Mouse (Mus musculus) intestine, embryonic 16.5 days (tissue): ENCODE measurements around the gene Pml. TPM values are rescaled to one million over a fixed set of nuclear protein-coding genes. Genes with fewer than 3 reads are reported as not detected.
A peak's percentile ranks its signal among the peaks of the same experiment; 100 is the strongest.
"Not testable (repeated sequence)": the region's sequence is repeated elsewhere in the genome, so short reads cannot be mapped to it uniquely, and the experiment has no call there.

Experiments used
- ATAC-seq: fragments of 200-750 bp; cut with Nextera tagmentation; 2 replicates; pipeline ENCODE4 v1.8.0; 2017; ENCODE audit warnings: moderate TSS enrichment, moderate library complexity
- H3K27ac ChIP-seq: fragments of 300-500 bp; sonication (generic); 2 replicates; pipeline ENCODE4 v1.5.1; 2014; ENCODE audit warnings: mild to moderate bottlenecking, low read length
- H3K27me3 ChIP-seq: fragments of 300-500 bp; sonication (generic); replicated peaks from 2 replicates; pipeline ENCODE4 v1.6.1; 2014; ENCODE audit warnings: low read length, control low read depth, mixed read lengths; ENCODE audit not compliant: control insufficient read depth, insufficient read depth
- H3K36me3 ChIP-seq: fragments of 300-500 bp; sonication (generic); 2 replicates; pipeline ENCODE4 v1.6.1; 2014; ENCODE audit warnings: low read length, control low read depth; ENCODE audit not compliant: control insufficient read depth, insufficient read depth
- H3K4me1 ChIP-seq: fragments of 300-500 bp; sonication (generic); 2 replicates; pipeline ENCODE4 v1.6.1; 2014; ENCODE audit warnings: low read length, control low read depth, mixed read lengths; ENCODE audit not compliant: control insufficient read depth, insufficient read depth
- H3K4me2 ChIP-seq: fragments of 300-500 bp; sonication (generic); 2 replicates; pipeline ENCODE4 v1.6.1; 2014; ENCODE audit warnings: low read depth, low read length, control low read depth
- H3K4me3 ChIP-seq: fragments of 300-500 bp; sonication (generic); 2 replicates; pipeline ENCODE4 v1.5.1; 2014; ENCODE audit warnings: mild to moderate bottlenecking, low read length
- H3K9ac ChIP-seq: fragments of 300-500 bp; sonication (generic); 2 replicates; pipeline ENCODE4 v1.6.1; 2014; ENCODE audit warnings: low read depth, low read length
- H3K9me3 ChIP-seq: fragments of 300-500 bp; sonication (generic); 2 replicates; pipeline ENCODE4 v1.6.1; 2016; ENCODE audit warnings: low read length, control low read depth; ENCODE audit not compliant: control insufficient read depth
- WGBS: fragments of 180-500 bp; shearing (Covaris S2); extraction: QIAGEN DNeasy Blood & Tissue Kit; methylation state at CpG from one replicate; pipeline ENCODE4 v1.1.7; 2014; 5-methylcytosine and 5-hydroxymethylcytosine counted together
- polyA plus RNA-seq: library from polyadenylated mRNA; unstranded; fragments of >200 nt; fragmentation: Nextera tagmentation; extraction: Ambion mirVana; gene quantifications from 2 replicates; pipeline ENCODE4 v1.2.1, GENCODE M21; 2015

Gene Pml
- polyA plus RNA-seq, 1 experiment from 2014 or later: 13.7 TPM

- Histone ChIP-seq H3K4me3 (no peak overlapping the region), H3K27me3 (no peaks in the 10 kb centered on the region), H3K36me3 (no peaks in the 10 kb centered on the region), H3K4me1 (peaks cover 14% of the 10 kb centered on the region), H3K9me3 (no peaks in the 10 kb centered on the region), H3K4me2 (no peak overlapping the region), H3K27ac (no peak overlapping the region), H3K9ac (no peak overlapping the region)
- no peak for ATAC-seq
- 89% methylated on average over 7 of the region's 7 CpGs for WGBS
These were observed 24.6 kb upstream of the Pml start for GRCm38 (mm10) chr9:58274101-58274604.

DNA sequence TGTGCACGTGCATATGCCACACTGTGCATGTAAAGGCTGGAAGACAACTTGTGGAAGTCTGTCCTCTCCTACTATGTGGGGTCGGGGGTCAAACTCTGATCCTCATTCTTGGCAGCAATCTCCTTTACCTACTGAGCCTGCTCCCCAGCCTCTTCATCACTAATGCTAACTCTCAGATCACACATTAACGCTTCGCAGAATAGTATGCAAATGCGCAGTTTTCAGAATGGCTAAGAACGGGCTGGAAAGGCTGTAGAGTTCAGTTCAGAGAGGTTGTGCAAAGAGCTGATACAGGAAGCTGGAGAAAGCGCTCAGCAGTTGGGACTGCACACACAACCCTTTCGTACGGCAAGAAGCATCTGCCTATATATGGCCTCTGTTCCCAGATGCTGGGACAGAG is 23.3 kb upstream of the Pml start:
- H3K4me3 ChIP-seq: no peak overlapping the region
- H3K9me3 ChIP-seq: no peaks in the 10 kb centered on the region
- WGBS: 69% methylated on average over 9 of the region's 9 CpGs
- no peak overlapping the region for H3K4me2 ChIP-seq
- H3K27ac ChIP-seq: no peak overlapping the region
- ATAC-seq: no peak
- H3K27me3 ChIP-seq: no peaks in the 10 kb centered on the region
- no peak overlapping the region for H3K9ac ChIP-seq
- H3K36me3 ChIP-seq: no peaks in the 10 kb centered on the region
- peaks cover 14% of the 10 kb centered on the region for H3K4me1 ChIP-seq

DNA sequence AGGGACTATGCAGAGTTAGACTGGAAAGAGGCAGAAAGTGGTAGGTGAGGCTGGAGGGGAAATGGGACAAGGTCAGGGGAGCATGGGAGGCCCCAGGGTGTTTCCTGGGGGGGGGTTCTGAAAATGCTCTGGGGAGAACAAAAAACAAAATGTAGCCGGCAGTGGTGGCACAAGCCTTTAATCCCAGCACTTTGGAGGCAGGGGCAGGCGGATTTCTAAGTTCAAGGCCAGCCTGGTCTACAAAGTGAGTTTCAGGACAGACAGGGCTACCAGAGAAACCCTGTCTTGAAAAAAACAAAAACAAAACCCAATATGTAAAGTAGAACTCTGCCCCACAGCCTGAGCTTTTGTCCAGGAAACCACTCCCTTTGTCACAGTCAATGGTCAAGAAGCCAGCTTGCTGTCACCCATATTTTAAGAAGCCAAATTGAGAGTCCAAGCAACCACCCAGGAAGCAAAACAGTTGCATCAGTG is 22.5 kb upstream of the Pml start:
- H3K4me1 ChIP-seq: peaks cover 14% of the 10 kb centered on the region
- H3K27me3 ChIP-seq: no peaks in the 10 kb centered on the region
- no peaks in the 10 kb centered on the region for H3K36me3 ChIP-seq
- no peak overlapping the region for H3K27ac ChIP-seq
- no peak overlapping the region for H3K4me3 ChIP-seq
- H3K4me2 ChIP-seq: no peak overlapping the region
- no peak for ATAC-seq
- H3K9me3 ChIP-seq: no peaks in the 10 kb centered on the region
- H3K9ac ChIP-seq: no peak overlapping the region
- 85% methylated on average over 2 of the region's 2 CpGs for WGBS

DNA sequence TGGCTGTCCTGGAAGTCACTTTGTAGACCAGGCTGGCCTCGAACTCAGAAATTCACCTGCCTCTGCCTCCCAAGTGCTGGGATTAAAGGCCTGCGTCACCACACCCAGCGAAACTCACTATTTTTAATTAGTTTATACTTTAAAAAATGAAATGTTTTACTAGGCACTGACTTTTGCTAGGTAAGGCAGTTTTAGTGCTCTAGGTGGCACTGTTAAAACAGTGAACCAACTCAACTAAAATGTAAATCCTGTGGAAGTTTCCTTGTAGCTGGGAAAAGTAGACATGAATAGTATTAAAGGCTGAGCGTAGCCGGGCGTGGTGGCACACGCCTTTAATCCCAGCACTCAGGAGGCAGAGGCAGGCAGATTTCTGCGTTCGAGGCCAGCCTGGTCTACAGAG is 22.0 kb upstream of the Pml start:
- H3K4me2 ChIP-seq, H3K9ac ChIP-seq, H3K4me3 ChIP-seq, ATAC-seq, H3K27ac ChIP-seq, H3K27me3 ChIP-seq, H3K36me3 ChIP-seq, H3K9me3 ChIP-seq: not testable (repeated sequence)
- 92% methylated on average over 9 of the region's 9 CpGs for WGBS
- peaks cover 18% of the 10 kb centered on the region for H3K4me1 ChIP-seq

- no peaks in the 10 kb centered on the region for H3K36me3 ChIP-seq
- H3K27me3 ChIP-seq: no peaks in the 10 kb centered on the region
- H3K4me1 ChIP-seq: peaks cover 22% of the 10 kb centered on the region
- no peak for ATAC-seq
- no peak overlapping the region for H3K4me3 ChIP-seq
- no peak overlapping the region for H3K27ac ChIP-seq
- WGBS: 91% methylated on average over 3 of the region's 3 CpGs
- no peaks in the 10 kb centered on the region for H3K9me3 ChIP-seq
- H3K9ac ChIP-seq: no peak overlapping the region
- no peak overlapping the region for H3K4me2 ChIP-seq
These were observed 21.5 kb upstream of the Pml start for GRCm38 (mm10) chr9:58271109-58271508.

DNA sequence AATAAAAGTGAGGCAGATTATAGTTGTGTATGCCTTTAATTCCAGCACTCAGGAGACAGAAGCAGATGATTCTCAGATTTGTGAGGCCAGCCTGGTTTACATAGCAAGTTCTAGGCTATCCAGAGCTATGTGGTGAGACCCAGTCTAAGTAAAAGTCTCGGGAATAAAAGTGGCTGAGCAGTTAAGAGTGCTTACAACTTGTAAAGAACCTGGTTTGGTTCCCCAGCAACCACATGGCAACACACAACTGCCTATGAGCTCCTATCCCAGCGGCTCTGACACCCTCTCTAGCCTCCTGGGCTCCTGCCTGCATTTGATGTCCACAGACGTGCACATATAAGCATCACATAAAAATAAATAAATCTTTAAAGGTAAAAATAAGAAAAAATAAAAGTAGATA is 20.5 kb upstream of the Pml start:
- no peak for ATAC-seq
- Histone ChIP-seq H3K36me3 (no peaks in the 10 kb centered on the region), H3K4me3 (no peak overlapping the region), H3K4me2 (no peak overlapping the region), H3K9ac (no peak overlapping the region), H3K27me3 (no peaks in the 10 kb centered on the region), H3K4me1 (peaks cover 15% of the 10 kb centered on the region), H3K9me3 (no peaks in the 10 kb centered on the region), H3K27ac (no peak overlapping the region)
- WGBS: 60% methylated on average over 3 of the region's 3 CpGs

GRCm38 (mm10) chr9:58268384-58269313 is 19.1 kb upstream of the Pml start:
- Histone ChIP-seq H3K27me3 (no peaks in the 10 kb centered on the region), H3K27ac (no peak overlapping the region), H3K9ac (no peak overlapping the region), H3K9me3 (no peaks in the 10 kb centered on the region), H3K4me3 (no peak overlapping the region), H3K4me1 (peaks cover 9% of the 10 kb centered on the region; the same call in 1 of the 2 replicates), H3K36me3 (no peaks in the 10 kb centered on the region), H3K4me2 (no peak overlapping the region)
- no peak for ATAC-seq
- 52% methylated on average over 12 of the region's 12 CpGs for WGBS

GRCm38 (mm10) chr9:58267046-58267445 is 17.5 kb upstream of the Pml start:
- H3K36me3 ChIP-seq: no peaks in the 10 kb centered on the region
- 65% methylated on average over 3 of the region's 3 CpGs for WGBS
- peak overlapping the region; percentile 51; the same call in 1 of the 2 replicates for H3K27ac ChIP-seq
- H3K27me3 ChIP-seq: no peaks in the 10 kb centered on the region
- no peak overlapping the region for H3K4me2 ChIP-seq
- ATAC-seq: no peak
- no peak overlapping the region for H3K4me3 ChIP-seq
- no peak overlapping the region for H3K9ac ChIP-seq
- peaks cover 9% of the 10 kb centered on the region; the same call in 1 of the 2 replicates for H3K4me1 ChIP-seq
- H3K9me3 ChIP-seq: no peaks in the 10 kb centered on the region

- no peak overlapping the region for H3K4me2 ChIP-seq
- H3K4me3 ChIP-seq: no peak overlapping the region
- ATAC-seq: no peak
- H3K4me1 ChIP-seq: peaks cover 9% of the 10 kb centered on the region; the same call in 1 of the 2 replicates
- H3K27me3 ChIP-seq: no peaks in the 10 kb centered on the region
- H3K27ac ChIP-seq: peak overlapping the region; percentile 51; the same call in 1 of the 2 replicates
- 26% methylated on average over 4 of the region's 4 CpGs for WGBS
- no peaks in the 10 kb centered on the region for H3K36me3 ChIP-seq
- no peak overlapping the region for H3K9ac ChIP-seq
- no peaks in the 10 kb centered on the region for H3K9me3 ChIP-seq
These were observed 17.0 kb upstream of the Pml start for GRCm38 (mm10) chr9:58266571-58267011.
